Mouse (Mus musculus): ENCODE data around the gene Ywhab. TPM values are rescaled to one million over a fixed set of nuclear protein-coding genes. Genes with fewer than 3 reads are reported as not detected.

Ywhab gene
- 335 and 356 TPM in 2 replicates for polyA plus RNA-seq (2014; fragmentation: Nextera tagmentation; extraction: Ambion mirVana)

DNA sequence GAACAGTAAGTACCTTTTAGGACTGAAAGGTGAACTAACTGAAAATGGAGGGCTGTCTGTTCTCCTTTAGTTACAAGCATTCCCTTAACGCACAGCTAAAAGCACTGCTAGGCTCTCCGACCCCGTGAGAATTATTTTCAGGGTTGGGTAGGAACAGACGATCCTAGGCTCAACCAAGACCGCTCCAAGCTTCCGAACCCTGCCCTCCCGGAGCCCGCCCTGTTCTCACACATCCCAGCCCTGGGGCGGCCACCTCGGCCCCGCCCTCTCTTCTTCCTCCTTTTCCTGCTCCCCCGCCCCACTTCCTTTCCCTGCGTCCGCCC is at the start of gene Ywhab:
Ywhab (plus strand) TSS at position 307 of the 323 bp plus-strand sequence.
- ATAC-seq (ENCODE audit: insufficient read depth, low FRiP score, low TSS enrichment): no peak
- under 1% methylated on average over 13 of the region's 14 CpGs for WGBS
- H3K4me3 ChIP-seq (ENCODE audit: low read depth, low read length): peak within 1 kb of the TSS; percentile 78

DNA sequence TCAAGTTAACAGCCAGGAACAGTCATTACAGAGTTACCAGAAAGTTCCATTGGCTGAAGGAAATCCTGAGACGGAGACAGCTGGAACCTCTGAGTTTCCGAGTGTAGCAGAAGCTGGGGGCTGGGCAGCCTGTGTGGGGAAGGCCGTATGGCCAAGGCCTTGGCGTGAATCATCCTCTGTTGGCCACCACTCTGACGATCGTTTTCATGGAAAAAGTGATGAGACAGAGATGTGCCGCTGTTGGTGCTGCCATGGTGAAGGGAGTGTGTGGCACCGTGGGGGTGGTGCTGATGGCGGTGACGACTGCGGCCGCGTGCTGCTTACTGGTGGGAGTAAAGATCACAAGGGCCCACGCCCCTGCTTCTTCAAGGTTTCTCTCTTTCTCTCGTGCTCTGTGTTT is 48.5 kb upstream of the Ywhab start:
- Histone ChIP-seq H3K4me2 (ENCODE audit: low read depth) (no peak overlapping the region), H3K4me3 (ENCODE audit: low read depth, low read length) (no peak overlapping the region), H3K27me3 (ENCODE audit: control insufficient read depth, insufficient read depth, low read length) (no peaks in the 10 kb centered on the region), H3K4me1 (ENCODE audit: control insufficient read depth, insufficient read depth, low read length) (no peaks in the 10 kb centered on the region), H3K9me3 (ENCODE audit: control insufficient read depth, low read length) (no peaks in the 10 kb centered on the region), H3K27ac (ENCODE audit: low read depth, low read length) (no peak overlapping the region), H3K9ac (ENCODE audit: low read length) (no peak overlapping the region), H3K36me3 (ENCODE audit: control insufficient read depth, insufficient read depth, low read length) (no peaks in the 10 kb centered on the region)
- DNase-seq (ENCODE audit: low spot score) (no peak), ATAC-seq (ENCODE audit: insufficient read depth, low FRiP score, low TSS enrichment) (no peak)
- WGBS: 75% methylated on average over 15 of the region's 15 CpGs

More for the DNA sequence above, at the start of gene Ywhab:
- Histone ChIP-seq H3K27ac (ENCODE audit: low read depth, low read length) (peak within 1 kb of the TSS; percentile 94), H3K4me2 (ENCODE audit: low read depth) (peak within 1 kb of the TSS; percentile 76), H3K36me3 (ENCODE audit: control insufficient read depth, insufficient read depth, low read length) (no peaks in the 10 kb centered on the region), H3K9ac (ENCODE audit: low read length) (peak within 1 kb of the TSS; percentile 96), H3K4me1 (ENCODE audit: control insufficient read depth, insufficient read depth, low read length) (peaks cover 2% of the 10 kb centered on the region; the same call in 1 of the 2 replicates), H3K9me3 (ENCODE audit: control insufficient read depth, low read length) (no peaks in the 10 kb centered on the region), H3K27me3 (ENCODE audit: control insufficient read depth, insufficient read depth, low read length) (no peaks in the 10 kb centered on the region)
- DNase-seq (ENCODE audit: low spot score): no peak

DNA sequence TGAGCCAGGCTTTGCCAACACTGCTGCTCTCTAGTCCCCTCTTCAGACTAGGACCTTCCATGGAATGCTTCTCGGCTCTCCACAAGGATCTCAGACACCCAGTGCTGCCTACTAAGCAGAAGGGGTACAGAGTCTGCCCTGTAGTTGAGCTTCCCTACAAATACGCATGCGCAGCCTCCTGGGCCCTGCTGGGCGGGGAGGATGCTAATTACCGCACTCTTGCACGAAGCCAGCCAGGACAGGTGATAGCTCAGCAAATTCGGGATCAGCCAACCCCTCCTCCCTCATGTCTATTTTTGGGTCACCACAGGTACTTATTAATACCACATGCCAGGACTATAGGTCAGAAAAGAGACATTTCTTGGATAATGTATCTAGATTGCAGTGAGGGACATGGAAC is 46.8 kb upstream of the Ywhab start:
- H3K4me1 ChIP-seq (ENCODE audit: control insufficient read depth, insufficient read depth, low read length): no peaks in the 10 kb centered on the region
- 67% methylated on average over 7 of the region's 7 CpGs for WGBS

DNA sequence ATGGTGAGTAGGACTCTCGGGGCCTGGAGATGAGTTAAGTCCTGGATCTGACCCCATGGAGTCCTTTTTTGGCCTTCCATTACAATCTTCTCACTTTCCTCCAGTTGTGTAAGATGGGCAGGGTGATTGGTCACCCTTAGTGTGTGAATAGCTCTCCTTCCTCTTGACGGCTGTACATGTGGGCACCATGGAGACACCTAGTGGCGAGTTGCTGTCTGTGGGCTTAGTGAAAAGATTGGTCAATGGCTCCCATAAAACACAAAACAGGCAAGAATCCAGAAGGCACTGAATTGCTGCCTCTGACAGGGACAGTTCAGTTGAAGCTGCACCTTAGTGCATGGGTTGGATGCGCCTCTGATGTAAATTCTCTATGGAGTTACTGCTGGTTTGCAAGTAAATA is 43.0 kb upstream of the Ywhab start:
- H3K4me2 ChIP-seq (ENCODE audit: low read depth): no peak overlapping the region
- H3K27me3 ChIP-seq (ENCODE audit: control insufficient read depth, insufficient read depth, low read length): no peaks in the 10 kb centered on the region
- no peaks in the 10 kb centered on the region for H3K9me3 ChIP-seq (ENCODE audit: control insufficient read depth, low read length)
- no peak overlapping the region for H3K27ac ChIP-seq (ENCODE audit: low read depth, low read length)
- H3K36me3 ChIP-seq (ENCODE audit: control insufficient read depth, insufficient read depth, low read length): no peaks in the 10 kb centered on the region
- no peak overlapping the region for H3K9ac ChIP-seq (ENCODE audit: low read length)
- peak; percentile 59 for DNase-seq (ENCODE audit: low spot score)
- H3K4me3 ChIP-seq (ENCODE audit: low read depth, low read length): no peak overlapping the region
- H3K4me1 ChIP-seq (ENCODE audit: control insufficient read depth, insufficient read depth, low read length): no peaks in the 10 kb centered on the region
- ATAC-seq (ENCODE audit: insufficient read depth, low FRiP score, low TSS enrichment): no peak
- WGBS: 28% methylated on average over 4 of the region's 4 CpGs

More for the DNA sequence above, 46.8 kb upstream of the Ywhab start:
- H3K27ac ChIP-seq (ENCODE audit: low read depth, low read length): no peak overlapping the region
- no peak for DNase-seq (ENCODE audit: low spot score)
- no peak overlapping the region for H3K9ac ChIP-seq (ENCODE audit: low read length)
- ATAC-seq (ENCODE audit: insufficient read depth, low FRiP score, low TSS enrichment): no peak
- no peak overlapping the region for H3K4me2 ChIP-seq (ENCODE audit: low read depth)
- no peak overlapping the region for H3K4me3 ChIP-seq (ENCODE audit: low read depth, low read length)
- H3K27me3 ChIP-seq (ENCODE audit: control insufficient read depth, insufficient read depth, low read length): no peaks in the 10 kb centered on the region
- no peaks in the 10 kb centered on the region for H3K9me3 ChIP-seq (ENCODE audit: control insufficient read depth, low read length)
- no peaks in the 10 kb centered on the region for H3K36me3 ChIP-seq (ENCODE audit: control insufficient read depth, insufficient read depth, low read length)

DNA sequence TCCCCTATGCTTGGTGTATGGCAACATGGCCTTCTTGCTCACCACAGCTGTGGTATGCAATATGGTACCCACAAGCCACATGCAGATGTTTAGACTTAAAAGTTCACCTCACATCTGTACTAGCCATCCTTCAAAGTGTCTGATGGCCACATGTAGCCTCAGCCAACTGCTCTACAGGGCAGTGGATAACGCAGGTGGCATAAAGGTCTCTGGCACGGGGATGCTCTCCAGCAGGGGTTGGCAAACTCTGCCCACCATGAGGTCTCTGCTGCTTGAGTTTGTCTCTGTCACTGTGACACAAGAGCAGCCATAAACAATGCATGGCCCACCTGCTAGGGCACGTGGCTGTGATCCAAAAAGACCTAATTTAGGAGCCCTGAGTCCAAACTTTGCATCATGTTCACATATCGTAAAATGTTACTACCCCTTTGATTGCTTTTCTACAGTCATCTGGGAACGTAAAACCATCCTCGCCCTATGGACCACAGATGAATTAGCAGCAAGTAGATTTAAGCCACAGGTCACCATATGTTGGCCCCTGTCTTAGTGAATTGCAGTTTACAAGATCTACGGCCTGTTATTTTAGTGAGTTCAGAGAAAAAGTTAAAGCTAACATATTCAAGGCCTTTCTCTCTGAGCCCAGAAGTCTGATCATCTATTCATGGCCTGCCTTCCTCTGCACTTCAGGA is 41.0 kb upstream of the Ywhab start:
- H3K4me2 ChIP-seq (ENCODE audit: low read depth): no peak overlapping the region
- H3K9me3 ChIP-seq (ENCODE audit: control insufficient read depth, low read length): no peaks in the 10 kb centered on the region
- H3K9ac ChIP-seq (ENCODE audit: low read length): no peak overlapping the region
- H3K4me1 ChIP-seq (ENCODE audit: control insufficient read depth, insufficient read depth, low read length): no peaks in the 10 kb centered on the region
- H3K36me3 ChIP-seq (ENCODE audit: control insufficient read depth, insufficient read depth, low read length): no peaks in the 10 kb centered on the region
- no peaks in the 10 kb centered on the region for H3K27me3 ChIP-seq (ENCODE audit: control insufficient read depth, insufficient read depth, low read length)
- H3K27ac ChIP-seq (ENCODE audit: low read depth, low read length): no peak overlapping the region
- no peak overlapping the region for H3K4me3 ChIP-seq (ENCODE audit: low read depth, low read length)
- ATAC-seq (ENCODE audit: insufficient read depth, low FRiP score, low TSS enrichment) (no peak), DNase-seq (ENCODE audit: low spot score) (no peak)
- WGBS: 34% methylated on average over 7 of the region's 7 CpGs

DNA sequence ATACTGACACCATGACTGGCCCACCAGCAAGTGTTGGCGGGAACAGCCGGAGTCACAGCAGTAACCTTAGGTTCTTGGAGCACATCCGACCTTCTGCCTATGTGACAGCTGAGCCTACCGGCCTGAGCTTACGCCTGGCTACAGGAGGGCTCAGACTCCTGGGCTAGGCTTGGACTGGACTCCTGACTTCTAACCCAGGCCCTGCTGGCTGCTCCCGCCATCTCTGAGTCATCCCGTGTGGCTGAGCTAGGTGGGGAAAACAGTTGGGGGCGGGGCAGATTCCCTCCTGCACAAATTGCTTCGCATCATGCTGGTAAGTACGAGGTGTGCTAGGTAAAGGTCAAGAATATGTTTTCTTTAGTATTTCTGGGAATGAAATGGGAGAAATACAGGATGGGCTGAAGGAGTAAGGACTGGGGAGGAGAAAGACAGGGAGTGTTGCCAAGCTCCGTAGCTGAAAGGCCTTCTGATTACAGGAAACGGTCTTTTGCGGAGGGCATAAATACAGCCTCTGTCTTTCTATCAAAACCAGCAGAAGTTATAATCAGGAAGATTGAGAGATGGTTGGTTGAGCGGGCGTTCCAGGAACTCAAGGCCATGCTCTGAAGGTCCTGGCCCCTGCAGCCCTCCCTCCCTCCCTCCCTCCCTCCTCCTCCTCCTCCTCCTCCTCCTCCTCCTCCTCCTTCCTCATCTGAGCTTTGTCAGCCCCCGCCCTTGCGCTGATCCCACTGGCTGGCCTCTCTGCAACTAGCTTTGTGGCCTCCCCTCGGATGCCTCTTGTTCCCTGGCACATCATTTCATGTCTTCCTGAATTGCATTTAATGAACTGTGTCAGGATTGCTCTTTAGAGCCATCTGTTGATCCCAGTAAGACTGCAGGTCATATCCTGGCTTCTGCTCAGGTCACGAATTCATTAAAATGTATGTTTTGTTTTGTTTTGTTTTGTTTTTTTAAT is 29.9 kb upstream of the Ywhab start:
- ATAC-seq (ENCODE audit: insufficient read depth, low FRiP score, low TSS enrichment): no peak
- no peaks in the 10 kb centered on the region for H3K36me3 ChIP-seq (ENCODE audit: control insufficient read depth, insufficient read depth, low read length)
- no peak overlapping the region for H3K4me2 ChIP-seq (ENCODE audit: low read depth)
- no peak overlapping the region for H3K27ac ChIP-seq (ENCODE audit: low read depth, low read length)
- no peak for DNase-seq (ENCODE audit: low spot score)
- H3K9ac ChIP-seq (ENCODE audit: low read length): no peak overlapping the region
- WGBS: 68% methylated on average over 18 of the region's 19 CpGs
- no peaks in the 10 kb centered on the region for H3K4me1 ChIP-seq (ENCODE audit: control insufficient read depth, insufficient read depth, low read length)
- no peaks in the 10 kb centered on the region for H3K27me3 ChIP-seq (ENCODE audit: control insufficient read depth, insufficient read depth, low read length)
- H3K4me3 ChIP-seq (ENCODE audit: low read depth, low read length): no peak overlapping the region
- H3K9me3 ChIP-seq (ENCODE audit: control insufficient read depth, low read length): no peaks in the 10 kb centered on the region

DNA sequence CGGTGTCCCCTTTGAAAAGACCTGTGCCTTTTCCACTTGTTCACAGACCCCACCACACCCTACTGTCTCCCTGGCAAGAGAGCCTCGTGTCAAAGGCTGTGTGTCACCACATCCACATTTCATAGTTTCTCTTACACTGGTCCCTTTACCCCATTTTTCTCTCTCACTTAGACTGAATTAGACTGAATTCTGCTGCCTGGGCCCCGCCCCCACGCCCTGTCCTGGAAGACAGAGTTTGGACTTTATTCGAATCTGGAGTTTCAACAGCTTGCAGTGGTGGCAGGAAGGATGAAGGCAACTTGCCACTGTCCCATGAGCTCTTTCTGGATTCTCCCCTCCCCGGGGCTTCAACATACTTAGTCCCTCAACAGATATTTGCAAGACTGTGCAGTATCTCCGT is 29.1 kb upstream of the Ywhab start:
- WGBS: 72% methylated on average over 7 of the region's 7 CpGs
- Histone ChIP-seq H3K4me3 (ENCODE audit: low read depth, low read length) (no peak overlapping the region), H3K9me3 (ENCODE audit: control insufficient read depth, low read length) (no peaks in the 10 kb centered on the region), H3K4me2 (ENCODE audit: low read depth) (no peak overlapping the region), H3K27ac (ENCODE audit: low read depth, low read length) (no peak overlapping the region), H3K4me1 (ENCODE audit: control insufficient read depth, insufficient read depth, low read length) (no peaks in the 10 kb centered on the region), H3K9ac (ENCODE audit: low read length) (no peak overlapping the region), H3K36me3 (ENCODE audit: control insufficient read depth, insufficient read depth, low read length) (no peaks in the 10 kb centered on the region), H3K27me3 (ENCODE audit: control insufficient read depth, insufficient read depth, low read length) (no peaks in the 10 kb centered on the region)
- DNase-seq (ENCODE audit: low spot score): no peak
- no peak for ATAC-seq (ENCODE audit: insufficient read depth, low FRiP score, low TSS enrichment)

DNA sequence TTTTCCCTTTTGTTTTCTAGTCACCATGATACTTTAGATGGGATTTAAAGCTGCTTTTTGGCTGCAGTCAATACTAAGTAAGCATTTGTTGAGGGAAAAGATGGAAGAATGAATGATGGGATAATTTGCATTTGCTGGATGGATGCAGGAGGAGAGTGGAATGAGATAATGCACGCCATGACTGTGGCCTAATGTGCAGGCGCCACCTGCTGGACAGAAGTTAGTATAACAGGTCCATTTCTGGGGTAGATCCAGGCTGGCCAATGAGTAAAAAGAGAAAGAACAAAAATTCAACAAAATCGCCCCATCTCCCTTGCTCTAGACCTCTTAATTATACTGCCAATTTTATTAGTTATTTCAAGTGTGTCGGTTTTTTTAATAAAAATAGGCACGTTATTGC is 26.2 kb upstream of the Ywhab start:
- Histone ChIP-seq H3K4me1 (ENCODE audit: control insufficient read depth, insufficient read depth, low read length) (no peaks in the 10 kb centered on the region), H3K9me3 (ENCODE audit: control insufficient read depth, low read length) (no peaks in the 10 kb centered on the region), H3K4me3 (ENCODE audit: low read depth, low read length) (no peak overlapping the region), H3K9ac (ENCODE audit: low read length) (no peak overlapping the region), H3K36me3 (ENCODE audit: control insufficient read depth, insufficient read depth, low read length) (no peaks in the 10 kb centered on the region), H3K27me3 (ENCODE audit: control insufficient read depth, insufficient read depth, low read length) (no peaks in the 10 kb centered on the region), H3K27ac (ENCODE audit: low read depth, low read length) (no peak overlapping the region), H3K4me2 (ENCODE audit: low read depth) (no peak overlapping the region)
- DNase-seq (ENCODE audit: low spot score) (peak; percentile 62), ATAC-seq (ENCODE audit: insufficient read depth, low FRiP score, low TSS enrichment) (no peak)
- 5% methylated on average over 5 of the region's 5 CpGs for WGBS
